Mouse (Mus musculus) ES-Bruce4 (cell line): Measurements from ENCODE around the gene Igfbp3. TPM values are rescaled to one million over a fixed set of nuclear protein-coding genes. Genes with fewer than 3 reads are reported as not detected.

Experiments used
- H3K27ac ChIP-seq: 2 replicates; pipeline ENCODE4 v1.5.1; 2012; ENCODE audit warnings: low read length, inconsistent platforms; ENCODE audit not compliant: insufficient read depth
- H3K27me3 ChIP-seq: 2 replicates; pipeline ENCODE4 v1.6.1; 2012; ENCODE audit warnings: mild to moderate bottlenecking, low read length, inconsistent platforms; ENCODE audit not compliant: control insufficient read depth, poor library complexity, insufficient read depth, severe bottlenecking
- H3K36me3 ChIP-seq: 2 replicates; pipeline ENCODE4 v1.6.1; 2012; ENCODE audit warnings: inconsistent platforms, mild to moderate bottlenecking, low read length, moderate library complexity; ENCODE audit not compliant: control insufficient read depth, poor library complexity, insufficient read depth, severe bottlenecking
- H3K4me1 ChIP-seq: one replicate; pipeline ENCODE4 v1.8.1; 2011; ENCODE audit warnings: low read length; ENCODE audit not compliant: control insufficient read depth, insufficient read depth
- H3K4me3 ChIP-seq: 2 replicates; pipeline ENCODE4 v1.5.1; 2011; ENCODE audit warnings: low read depth, mild to moderate bottlenecking, low read length
- H3K9ac ChIP-seq: 2 replicates; pipeline ENCODE4 v1.6.1; 2012; ENCODE audit warnings: low read depth, mild to moderate bottlenecking, inconsistent platforms; ENCODE audit not compliant: poor library complexity, severe bottlenecking
- H3K9me3 ChIP-seq: replicated peaks from 2 replicates; pipeline ENCODE4 v1.6.1; 2012; ENCODE audit warnings: mild to moderate bottlenecking, low read length, inconsistent platforms; ENCODE audit not compliant: control insufficient read depth, poor library complexity, insufficient read depth, severe bottlenecking
- CTCF ChIP-seq: IDR thresholded peaks from one replicate; pipeline ENCODE4 v1.8.1; 2011; ENCODE audit warnings: low read depth, low read length
- EP300 ChIP-seq: IDR thresholded peaks from 2 replicates; pipeline ENCODE4 v1.6.1; 2011; ENCODE audit warnings: low read depth, low read length; ENCODE audit not compliant: insufficient read depth
- POLR2A ChIP-seq: IDR thresholded peaks from one replicate; pipeline ENCODE4 v1.8.1; 2011; ENCODE audit warnings: low read length; ENCODE audit not compliant: insufficient read depth
- polyA plus RNA-seq: library from polyadenylated mRNA; stranded (reverse); fragments of >200 nt; gene quantifications from 2 replicates; pipeline ENCODE4 v1.2.4, GENCODE M21; 2011; ENCODE audit warnings: low read depth; ENCODE audit not compliant: missing spikeins, insufficient read depth, insufficient read length

The Igfbp3 gene
- polyA plus RNA-seq, 1 experiment = 168 TPM

- Histone ChIP-seq H3K36me3 (no peaks in the 10 kb centered on the region), H3K27ac (no peak overlapping the region), H3K27me3 (no peaks in the 10 kb centered on the region), H3K4me1 (no peaks in the 10 kb centered on the region), H3K4me3 (no peak overlapping the region), H3K9me3 (no peaks in the 10 kb centered on the region), H3K9ac (no peak overlapping the region)
- TF ChIP-seq EP300 (no peak), CTCF (no peak), POLR2A (no peak)
Measured at GRCm38 (mm10) chr11:7156427-7156826, 57.3 kb downstream of the Igfbp3 start.

Other genes with a start within 250 kb of the Igfbp3 start
- gene Adcy1, start 150.4 kb downstream of the Igfbp3 start, polyA plus RNA-seq = 5.7 and 6.2 TPM in 2 replicates
- not detected in 2 replicates for gene Gm11985, start 25.4 kb downstream of the Igfbp3 start, polyA plus RNA-seq
- gene Igfbp1, start 16.1 kb downstream of the Igfbp3 start, polyA plus RNA-seq = not detected in 2 replicates